Mouse (Mus musculus) heart, adult 8-10 months (tissue): Measurements from ENCODE around the gene Olfr502. TPM values are rescaled to one million over a fixed set of nuclear protein-coding genes. Genes with fewer than 3 reads are reported as not detected.
"Not testable (repeated sequence)": the region's sequence is repeated elsewhere in the genome, so short reads cannot be mapped to it uniquely, and the experiment has no call there.

ENCODE experiments used
- DNase-seq: peaks from one replicate; pipeline ENCODE4 v3.0.0; 2022; ENCODE audit warnings: low spot score
- total RNA-seq, 4 experiments: library from RNA; stranded (reverse); gene quantifications; 2 replicates each; pipeline ENCODE4 v1.2.4; 2022

The Olfr502 gene
- total RNA-seq, result not detected

DNA sequence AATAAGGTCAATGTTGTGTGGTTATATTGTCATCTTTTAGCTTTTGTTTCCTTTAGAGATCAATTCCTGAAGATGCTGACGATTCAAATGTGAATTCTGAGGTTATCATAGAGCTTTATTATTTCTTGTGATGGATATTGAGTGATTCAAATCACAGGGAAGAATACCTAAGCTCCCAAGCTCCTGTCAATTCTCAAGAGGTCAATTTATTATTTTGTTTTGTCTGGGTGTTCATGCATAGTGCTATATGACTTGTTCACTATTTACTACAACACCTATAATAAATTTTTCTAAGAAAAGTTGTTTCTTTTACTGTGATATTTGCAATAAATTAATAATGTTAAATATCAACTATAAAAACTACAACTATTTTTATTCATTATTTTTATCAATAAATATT is at the start of gene Olfr502:
TSS of gene Olfr502 (minus strand) at position 101 of the 400 bp plus-strand sequence.
- no peak for DNase-seq

DNA sequence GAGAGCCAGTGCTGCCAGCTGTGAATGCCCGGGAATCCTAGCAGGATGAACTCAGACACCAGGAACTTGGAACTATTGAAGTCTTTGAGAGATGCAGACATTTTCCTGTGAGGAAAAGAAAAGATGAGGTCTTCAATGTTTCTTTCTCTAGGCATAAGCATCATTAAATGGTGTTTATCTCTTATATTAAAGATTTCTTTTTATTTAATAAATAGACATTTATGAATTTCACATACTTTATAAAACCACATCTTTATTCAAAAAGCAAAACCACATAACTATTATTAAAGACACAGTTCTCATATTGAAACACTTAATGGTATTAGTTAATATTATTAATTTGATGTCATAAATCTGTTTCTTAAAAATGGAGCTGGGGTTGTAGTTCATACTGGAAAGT is 40.8 kb upstream of the Olfr502 start, which contains the start of gene Olfr504:
TSS of gene Olfr504 (minus strand) at position 101 of the 400 bp plus-strand sequence.
- DNase-seq, result no peak

DNA sequence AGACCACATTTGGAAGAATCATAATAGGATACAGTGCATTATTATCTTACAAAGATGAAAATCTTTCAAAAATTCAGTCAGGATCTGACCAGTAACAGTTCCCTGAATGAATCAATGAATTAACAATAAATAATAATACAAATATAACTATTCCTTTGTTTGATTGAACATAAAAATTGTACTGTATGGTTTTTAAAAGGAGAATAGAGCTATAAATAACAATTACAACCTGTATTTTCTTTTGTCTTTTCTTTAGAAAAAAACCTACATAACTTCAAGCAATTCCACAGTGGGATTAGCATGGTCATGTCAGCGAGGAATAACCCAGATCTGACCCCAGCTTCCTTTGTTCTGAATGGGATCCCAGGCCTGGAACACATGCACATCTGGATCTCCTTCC is 19.4 kb upstream of the Olfr502 start, which contains the start of gene Olfr503:
TSS of gene Olfr503 (plus strand) at position 301 of the 400 bp plus-strand sequence.
- not testable (repeated sequence) for DNase-seq

DNA sequence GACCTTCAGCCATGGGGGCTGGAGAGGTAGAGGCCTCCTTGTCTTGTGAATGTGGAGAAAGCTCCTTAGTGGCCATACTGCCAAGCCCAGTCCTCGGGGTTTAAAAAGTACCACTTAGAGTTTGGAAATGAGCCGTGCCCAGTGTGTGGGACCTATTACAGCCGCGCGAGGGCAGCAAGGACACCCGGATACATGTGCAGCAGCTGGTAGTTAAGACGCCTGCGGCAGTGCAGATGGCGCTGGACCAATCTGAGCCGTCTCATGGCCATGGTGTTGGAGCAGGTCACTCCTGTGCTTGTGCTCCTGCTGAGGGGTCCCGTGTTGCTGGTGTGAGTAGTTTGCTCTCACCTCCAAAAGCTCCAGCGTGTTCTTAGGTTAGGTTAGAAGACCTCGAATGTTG is 17.6 kb upstream of the Olfr502 start:
- no peak for DNase-seq

Other genes with a start within 250 kb of the Olfr502 start
- not detected for gene Olfr490, start 236.1 kb downstream of the Olfr502 start, total RNA-seq
- gene Olfr491, start 211.6 kb downstream of the Olfr502 start, total RNA-seq, result not detected
- not detected for gene Olfr492, start 201.4 kb downstream of the Olfr502 start, total RNA-seq
- not detected for gene Olfr493, start 178.1 kb downstream of the Olfr502 start, total RNA-seq
- not detected for gene Olfr494, start 159.7 kb downstream of the Olfr502 start, total RNA-seq
- gene Olfr495, start 131.9 kb downstream of the Olfr502 start, total RNA-seq, result not detected
- not detected for gene Olfr497, start 104.6 kb downstream of the Olfr502 start, total RNA-seq
- gene Olfr498, start 59.7 kb downstream of the Olfr502 start, total RNA-seq, result not detected
- not detected for gene Olfr503, start 19.5 kb upstream of the Olfr502 start, total RNA-seq
- not detected for gene Olfr504, start 40.7 kb upstream of the Olfr502 start, total RNA-seq
- not detected for gene Olfr506, start 85.7 kb upstream of the Olfr502 start, total RNA-seq
- not detected for gene Olfr507, start 96.7 kb upstream of the Olfr502 start, total RNA-seq
- not detected for gene Olfr508, start 104.9 kb upstream of the Olfr502 start, total RNA-seq
- not detected for gene Olfr509, start 126.8 kb upstream of the Olfr502 start, total RNA-seq
- not detected for gene Olfr510, start 141.4 kb upstream of the Olfr502 start, total RNA-seq
- not detected for gene Olfr512, start 188.3 kb upstream of the Olfr502 start, total RNA-seq
- gene Olfr513, start 225.9 kb upstream of the Olfr502 start, total RNA-seq, result not detected